Mouse (Mus musculus) liver, postnatal 0 days (tissue): Measurements from ENCODE around the gene Zfp266.

Experiments
- CTCF ChIP-seq: sonication (generic); IDR thresholded peaks from 2 replicates; pipeline ENCODE4 v1.5.1; 2016; ENCODE audit warnings: antibody characterized with exemption, low read depth
- EP300 ChIP-seq: IDR thresholded peaks from 2 replicates; pipeline ENCODE4 v1.6.1; 2016; ENCODE audit warnings: antibody characterized with exemption, low read depth, mild to moderate bottlenecking

GRCm38 (mm10) chr9:20551781-20552275 lies 30.6 kb upstream of the Zfp266 start:
- TF ChIP-seq CTCF (no peak), EP300 (no peak)
